Mouse (Mus musculus): ENCODE measurements at regions not wholly inside any gene's neighbourhood (a gene's known extent, or its start where the extent isn't known, plus 50 kb on each side); places are given as distances from the start of the nearest gene placed in this dataset.

DNA sequence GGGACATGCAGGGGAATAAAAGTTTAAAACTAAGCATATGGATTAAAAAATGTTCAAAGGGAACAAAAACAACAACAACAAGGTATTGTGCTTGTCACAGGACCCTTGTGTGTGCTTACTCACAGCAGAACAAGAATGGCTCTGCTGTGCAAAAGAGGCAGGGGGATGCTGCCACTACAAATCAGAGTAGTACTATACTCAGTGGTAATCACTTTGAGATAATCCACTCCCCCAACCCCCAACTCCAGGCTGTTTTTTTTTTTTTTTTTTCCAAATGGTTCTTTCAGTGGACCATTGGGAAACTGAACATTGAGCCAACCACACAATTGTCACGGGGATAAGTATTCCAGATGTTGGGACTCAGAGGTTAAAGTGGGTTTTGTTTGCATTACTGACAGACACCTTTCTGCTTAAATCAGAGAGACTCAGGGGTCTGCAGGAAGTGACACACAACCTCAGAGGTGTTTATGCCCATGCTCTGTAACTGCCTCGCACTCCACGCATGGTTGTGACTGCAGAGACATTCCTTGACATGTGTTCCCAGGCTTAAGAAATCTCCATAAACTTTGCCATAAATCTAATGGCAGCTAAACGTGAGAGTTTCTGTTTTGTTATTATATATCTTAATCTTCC, 461.7 kb upstream of the Cited2 start:
- Histone ChIP-seq H3K27ac (ENCODE audit: control insufficient read depth, insufficient read depth, low read depth, low read length, poor library complexity) (no peak overlapping the region), H3K4me1 (ENCODE audit: control insufficient read depth, insufficient read depth, low read length) (no peaks in the 10 kb centered on the region), H3K4me3 (replicated peaks; ENCODE audit: control insufficient read depth, low read depth, low read length) (no peak overlapping the region)
- WGBS = 71% methylated on average over 4 of the region's 4 CpGs
- TF ChIP-seq CTCF (IDR thresholded peaks at IDR 0.05; ENCODE audit: control insufficient read depth, insufficient read depth, low read length) = no peak
- TF ChIP-seq POLR2A (IDR thresholded peaks at IDR 0.05; ENCODE audit: borderline replicate concordance, control insufficient read depth, low read depth, low read length) = no peak

DNA sequence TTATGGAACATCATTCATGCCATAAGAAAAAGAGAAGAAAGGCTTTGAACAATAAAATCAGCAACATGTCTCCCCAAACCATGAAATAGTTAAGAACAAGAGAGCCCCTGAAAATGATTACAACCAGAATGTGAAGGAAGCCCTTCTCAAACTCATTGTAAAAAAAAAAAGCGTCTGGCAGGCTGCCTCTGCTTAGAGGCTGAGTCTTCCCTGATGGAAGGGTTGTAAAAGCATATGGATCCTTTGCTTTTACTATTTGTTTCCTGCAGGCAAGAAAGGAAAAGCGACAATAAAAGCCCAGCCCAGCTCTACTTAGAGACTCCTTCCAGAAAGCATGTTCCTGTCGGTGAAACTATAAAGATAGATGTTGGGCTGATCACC, 461.2 kb upstream of the Cited2 start:
- H3K4me3 ChIP-seq (replicated peaks; ENCODE audit: control insufficient read depth, low read depth, low read length) = no peak overlapping the region
- no peak overlapping the region for H3K27ac ChIP-seq (ENCODE audit: control insufficient read depth, insufficient read depth, low read depth, low read length, poor library complexity)
- H3K4me1 ChIP-seq (ENCODE audit: control insufficient read depth, insufficient read depth, low read length) = no peaks in the 10 kb centered on the region
- 77% methylated on average over 3 of the region's 3 CpGs for WGBS
- no peak for TF ChIP-seq CTCF (IDR thresholded peaks at IDR 0.05; ENCODE audit: control insufficient read depth, insufficient read depth, low read length)
- no peak for TF ChIP-seq POLR2A (IDR thresholded peaks at IDR 0.05; ENCODE audit: borderline replicate concordance, control insufficient read depth, low read depth, low read length)

DNA sequence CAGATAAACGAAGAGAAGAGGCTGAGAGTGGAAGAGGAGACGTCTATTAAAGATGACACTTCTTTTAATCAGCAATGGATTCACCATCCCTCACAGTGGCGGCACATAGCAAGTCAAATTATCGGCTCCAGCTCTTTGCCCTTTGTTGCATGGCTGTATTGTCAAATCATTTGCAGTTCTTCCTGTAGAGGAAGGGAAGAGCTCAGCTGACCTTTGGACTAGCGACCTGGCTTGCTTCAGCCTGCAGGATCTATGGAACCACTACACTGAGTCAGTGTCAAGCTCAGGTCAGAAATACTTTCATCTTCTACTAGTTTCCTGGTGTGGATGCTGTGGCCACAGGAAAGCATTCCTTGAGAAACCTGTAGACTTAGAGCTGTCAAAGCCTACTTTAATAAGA, 450.4 kb upstream of the Cited2 start:
- Histone ChIP-seq H3K4me3 (replicated peaks; ENCODE audit: control insufficient read depth, low read depth, low read length) (no peak overlapping the region), H3K27ac (ENCODE audit: control insufficient read depth, insufficient read depth, low read depth, low read length, poor library complexity) (no peak overlapping the region), H3K4me1 (ENCODE audit: control insufficient read depth, insufficient read depth, low read length) (no peaks in the 10 kb centered on the region; the same call in 1 of the 2 replicates)
- TF ChIP-seq POLR2A (IDR thresholded peaks at IDR 0.05; ENCODE audit: borderline replicate concordance, control insufficient read depth, low read depth, low read length) (no peak), CTCF (IDR thresholded peaks at IDR 0.05; ENCODE audit: control insufficient read depth, insufficient read depth, low read length) (no peak)
- WGBS = 77% methylated on average over 5 of the region's 5 CpGs

DNA sequence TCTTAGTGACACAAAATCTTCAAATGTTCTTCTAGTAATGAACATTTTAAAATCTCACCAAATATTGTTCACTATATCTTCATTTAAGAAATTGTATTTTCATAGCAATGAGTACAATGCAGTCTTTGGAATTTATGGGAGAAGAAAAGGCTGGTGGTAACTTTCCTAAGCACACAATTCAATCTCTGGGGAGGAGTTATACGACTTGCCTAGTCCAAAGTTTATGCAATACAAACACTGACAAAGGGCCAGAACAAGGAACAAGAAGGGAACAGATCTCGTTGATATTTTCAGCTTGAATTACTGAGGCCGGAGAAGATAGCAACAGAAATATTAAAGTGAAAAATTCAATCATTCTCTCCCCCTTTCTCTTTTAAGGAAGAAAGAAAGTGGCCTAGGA, 449.2 kb upstream of the Cited2 start:
- no peak for TF ChIP-seq POLR2A (IDR thresholded peaks at IDR 0.05; ENCODE audit: borderline replicate concordance, control insufficient read depth, low read depth, low read length)
- no peak for TF ChIP-seq CTCF (IDR thresholded peaks at IDR 0.05; ENCODE audit: control insufficient read depth, insufficient read depth, low read length)
- 67% methylated on average over 3 of the region's 3 CpGs for WGBS

DNA sequence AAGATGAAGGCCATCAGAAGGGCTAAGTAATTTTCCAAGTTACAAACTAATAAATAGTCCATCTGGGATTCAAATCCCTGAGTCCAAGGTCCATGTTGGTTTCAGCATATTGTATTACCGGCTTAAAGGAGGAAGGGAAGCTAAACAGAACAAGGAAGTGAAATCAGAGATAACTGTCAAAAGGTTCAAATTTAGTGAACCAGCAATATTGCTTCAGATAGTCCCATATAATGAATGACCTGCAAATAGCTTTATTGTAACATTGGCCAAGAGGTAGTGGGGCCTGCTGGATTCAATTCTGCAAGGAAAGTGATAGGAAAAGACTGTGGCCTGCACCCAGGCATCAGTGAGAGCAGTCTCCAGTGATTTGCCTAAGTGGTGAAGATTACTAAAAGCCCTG, 447.8 kb upstream of the Cited2 start:
- 13% methylated on average over 1 of the region's 1 CpGs for WGBS
- H3K4me3 ChIP-seq (replicated peaks; ENCODE audit: control insufficient read depth, low read depth, low read length) = no peak overlapping the region

More for the DNA sequence above, 449.2 kb upstream of the Cited2 start:
- no peak overlapping the region for H3K4me3 ChIP-seq (replicated peaks; ENCODE audit: control insufficient read depth, low read depth, low read length)
- no peak overlapping the region for H3K27ac ChIP-seq (ENCODE audit: control insufficient read depth, insufficient read depth, low read depth, low read length, poor library complexity)
- no peaks in the 10 kb centered on the region; the same call in 1 of the 2 replicates for H3K4me1 ChIP-seq (ENCODE audit: control insufficient read depth, insufficient read depth, low read length)

DNA sequence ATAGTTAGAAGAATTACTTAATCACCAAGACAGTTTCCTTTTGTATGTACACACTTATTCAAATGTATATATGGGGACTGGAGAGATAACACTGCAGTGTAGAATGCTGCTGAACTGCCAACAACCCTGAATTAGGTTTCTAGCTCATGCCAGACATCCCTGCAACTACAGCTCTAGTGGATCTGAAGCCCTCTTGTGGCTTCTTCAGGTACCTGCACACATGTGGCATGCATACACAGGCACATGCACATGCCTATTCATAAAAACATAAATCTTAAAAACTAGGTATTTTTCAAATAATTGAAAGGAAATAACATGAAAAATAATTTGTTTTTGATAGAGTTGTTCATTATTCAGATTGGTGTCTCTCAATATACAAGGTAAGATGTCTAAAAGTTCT, 445.1 kb upstream of the Cited2 start:
- Histone ChIP-seq H3K4me1 (ENCODE audit: control insufficient read depth, insufficient read depth, low read length) (no peaks in the 10 kb centered on the region; the same call in 1 of the 2 replicates), H3K4me3 (replicated peaks; ENCODE audit: control insufficient read depth, low read depth, low read length) (no peak overlapping the region), H3K27ac (ENCODE audit: control insufficient read depth, insufficient read depth, low read depth, low read length, poor library complexity) (no peak overlapping the region)
- no peak for TF ChIP-seq CTCF (IDR thresholded peaks at IDR 0.05; ENCODE audit: control insufficient read depth, insufficient read depth, low read length)
- no peak for TF ChIP-seq POLR2A (IDR thresholded peaks at IDR 0.05; ENCODE audit: borderline replicate concordance, control insufficient read depth, low read depth, low read length)

More for the DNA sequence above, 447.8 kb upstream of the Cited2 start:
- H3K4me1 ChIP-seq (ENCODE audit: control insufficient read depth, insufficient read depth, low read length) = no peaks in the 10 kb centered on the region; the same call in 1 of the 2 replicates
- no peak overlapping the region for H3K27ac ChIP-seq (ENCODE audit: control insufficient read depth, insufficient read depth, low read depth, low read length, poor library complexity)
- no peak for TF ChIP-seq CTCF (IDR thresholded peaks at IDR 0.05; ENCODE audit: control insufficient read depth, insufficient read depth, low read length)
- TF ChIP-seq POLR2A (IDR thresholded peaks at IDR 0.05; ENCODE audit: borderline replicate concordance, control insufficient read depth, low read depth, low read length) = no peak

DNA sequence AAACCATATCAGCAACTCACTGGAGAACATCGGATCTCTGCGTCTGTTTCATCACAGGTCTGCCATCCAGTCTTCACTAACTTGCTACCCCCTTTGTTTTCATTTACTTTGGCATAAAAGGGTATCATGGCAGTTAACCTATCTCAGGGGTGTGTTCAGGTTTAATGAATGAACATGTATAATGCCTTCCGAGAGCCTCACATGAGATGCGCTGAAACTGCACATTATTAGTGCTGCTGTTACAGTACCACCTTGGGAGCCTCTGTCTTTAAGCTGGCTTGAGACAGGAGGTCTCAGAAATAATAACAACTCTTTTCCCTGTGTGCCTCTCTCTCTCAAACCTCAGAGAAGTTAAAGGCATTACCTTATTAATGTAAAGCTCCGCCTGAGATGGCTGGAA, 438.2 kb upstream of the Cited2 start:
- 87% methylated on average over 5 of the region's 5 CpGs for WGBS
- Histone ChIP-seq H3K27ac (ENCODE audit: control insufficient read depth, insufficient read depth, low read depth, low read length, poor library complexity) (no peak overlapping the region), H3K4me1 (ENCODE audit: control insufficient read depth, insufficient read depth, low read length) (no peaks in the 10 kb centered on the region), H3K4me3 (replicated peaks; ENCODE audit: control insufficient read depth, low read depth, low read length) (no peak overlapping the region)
- TF ChIP-seq CTCF (IDR thresholded peaks at IDR 0.05; ENCODE audit: control insufficient read depth, insufficient read depth, low read length) (no peak), POLR2A (IDR thresholded peaks at IDR 0.05; ENCODE audit: borderline replicate concordance, control insufficient read depth, low read depth, low read length) (no peak)

DNA sequence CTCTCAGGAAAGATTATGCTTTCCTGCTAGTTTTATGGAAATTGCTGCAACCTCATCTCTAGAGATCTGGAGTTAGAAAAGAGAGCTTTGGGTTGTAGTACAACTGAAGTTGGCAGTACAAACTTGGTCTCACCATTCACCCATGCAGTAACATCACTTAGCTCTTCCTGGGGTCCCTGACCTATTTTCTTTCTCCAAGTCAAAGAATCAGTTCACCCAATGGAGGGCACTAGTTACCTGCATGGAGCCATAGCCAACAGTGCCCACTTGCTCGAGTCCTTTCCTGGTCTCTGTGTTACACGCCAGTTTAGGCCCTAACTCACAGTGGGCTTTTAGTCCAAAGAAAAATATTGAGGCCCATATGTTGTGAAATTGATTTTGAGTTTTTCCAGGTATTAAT, 435.9 kb upstream of the Cited2 start:
- no peak overlapping the region for H3K27ac ChIP-seq (ENCODE audit: control insufficient read depth, insufficient read depth, low read depth, low read length, poor library complexity)
- no peaks in the 10 kb centered on the region for H3K4me1 ChIP-seq (ENCODE audit: control insufficient read depth, insufficient read depth, low read length)
- TF ChIP-seq POLR2A (IDR thresholded peaks at IDR 0.05; ENCODE audit: borderline replicate concordance, control insufficient read depth, low read depth, low read length) = no peak
- TF ChIP-seq CTCF (IDR thresholded peaks at IDR 0.05; ENCODE audit: control insufficient read depth, insufficient read depth, low read length) = no peak
- WGBS = 83% methylated on average over 2 of the region's 2 CpGs
- no peak overlapping the region for H3K4me3 ChIP-seq (replicated peaks; ENCODE audit: control insufficient read depth, low read depth, low read length)

DNA sequence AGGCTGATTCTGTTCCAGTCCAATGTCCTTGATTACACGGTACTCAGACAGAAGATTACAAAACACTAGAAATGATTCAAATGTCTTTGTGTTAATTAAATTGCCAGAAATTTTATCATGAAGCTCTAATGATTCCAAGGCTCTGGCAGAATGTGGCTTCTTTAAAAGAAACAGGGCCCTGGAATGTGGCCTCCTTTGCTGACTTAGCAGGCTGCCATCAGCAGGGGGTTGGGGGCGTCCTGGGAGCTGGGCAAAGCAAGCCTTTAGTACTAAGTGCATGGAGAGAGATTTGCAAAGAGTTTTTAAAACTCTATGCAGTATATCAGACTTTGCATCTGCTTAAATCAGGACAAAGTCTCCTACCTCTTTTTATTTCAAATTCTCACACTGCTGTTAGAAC, 434.8 kb upstream of the Cited2 start:
- Histone ChIP-seq H3K4me1 (ENCODE audit: control insufficient read depth, insufficient read depth, low read length) (no peaks in the 10 kb centered on the region), H3K27ac (ENCODE audit: control insufficient read depth, insufficient read depth, low read depth, low read length, poor library complexity) (no peak overlapping the region), H3K4me3 (replicated peaks; ENCODE audit: control insufficient read depth, low read depth, low read length) (no peak overlapping the region)
- WGBS = 83% methylated on average over 2 of the region's 2 CpGs
- no peak for TF ChIP-seq POLR2A (IDR thresholded peaks at IDR 0.05; ENCODE audit: borderline replicate concordance, control insufficient read depth, low read depth, low read length)
- TF ChIP-seq CTCF (IDR thresholded peaks at IDR 0.05; ENCODE audit: control insufficient read depth, insufficient read depth, low read length) = no peak

Measured in bone marrow, adult 2 months (tissue).